Mouse (Mus musculus) stomach, embryonic 16.5 days (tissue): ENCODE measurements around the gene Fam131a. TPM values are rescaled to one million over a fixed set of nuclear protein-coding genes. Genes with fewer than 3 reads are reported as not detected.

ENCODE experiments used
- ATAC-seq: fragments of 200-750 bp; cut with Nextera tagmentation; 2 replicates; pipeline ENCODE4 v1.8.0; 2017; ENCODE audit warnings: moderate number of reproducible peaks, moderate TSS enrichment; ENCODE audit not compliant: insufficient read depth, low FRiP score
- H3K27ac ChIP-seq: fragments of 300-500 bp; sonication (generic); 2 replicates; pipeline ENCODE4 v1.5.1; 2014; ENCODE audit warnings: low read length
- H3K27me3 ChIP-seq: fragments of 300-500 bp; sonication (generic); 2 replicates; pipeline ENCODE4 v1.6.1; 2014; ENCODE audit warnings: low read length, control low read depth, mixed read lengths; ENCODE audit not compliant: control insufficient read depth, insufficient read depth
- H3K36me3 ChIP-seq: fragments of 300-500 bp; sonication (generic); 2 replicates; pipeline ENCODE4 v1.6.1; 2014; ENCODE audit warnings: low read length; ENCODE audit not compliant: control insufficient read depth, insufficient read depth
- H3K4me1 ChIP-seq: fragments of 300-500 bp; sonication (generic); 2 replicates; pipeline ENCODE4 v1.6.1; 2014; ENCODE audit warnings: low read length, control low read depth, mixed read lengths; ENCODE audit not compliant: control insufficient read depth, insufficient read depth
- H3K4me2 ChIP-seq: fragments of 300-500 bp; sonication (generic); 2 replicates; pipeline ENCODE4 v1.6.1; 2014; ENCODE audit warnings: low read depth, low read length, mixed read lengths
- H3K4me3 ChIP-seq: fragments of 300-500 bp; sonication (generic); replicated peaks from 2 replicates; pipeline ENCODE4 v1.5.1; 2014; ENCODE audit warnings: mild to moderate bottlenecking, low read length
- H3K9ac ChIP-seq: fragments of 300-500 bp; sonication (generic); 2 replicates; pipeline ENCODE4 v1.6.1; 2014; ENCODE audit warnings: low read length
- H3K9me3 ChIP-seq: fragments of 300-500 bp; sonication (generic); replicated peaks from 2 replicates; pipeline ENCODE4 v1.6.1; 2016; ENCODE audit warnings: low read length, control low read depth; ENCODE audit not compliant: control insufficient read depth
- WGBS: fragments of 180-500 bp; shearing (Covaris S2); extraction: QIAGEN DNeasy Blood & Tissue Kit; methylation state at CpG from one replicate; pipeline ENCODE4 v1.1.7; 2014; 5-methylcytosine and 5-hydroxymethylcytosine counted together
- polyA plus RNA-seq: library from polyadenylated mRNA; unstranded; fragments of >200 nt; fragmentation: Nextera tagmentation; extraction: Ambion mirVana; gene quantifications from 2 replicates; pipeline ENCODE4 v1.2.1, GENCODE M21; 2015

Fam131a gene
- polyA plus RNA-seq, 1 experiment from 2014 or later: 10.3 TPM

DNA sequence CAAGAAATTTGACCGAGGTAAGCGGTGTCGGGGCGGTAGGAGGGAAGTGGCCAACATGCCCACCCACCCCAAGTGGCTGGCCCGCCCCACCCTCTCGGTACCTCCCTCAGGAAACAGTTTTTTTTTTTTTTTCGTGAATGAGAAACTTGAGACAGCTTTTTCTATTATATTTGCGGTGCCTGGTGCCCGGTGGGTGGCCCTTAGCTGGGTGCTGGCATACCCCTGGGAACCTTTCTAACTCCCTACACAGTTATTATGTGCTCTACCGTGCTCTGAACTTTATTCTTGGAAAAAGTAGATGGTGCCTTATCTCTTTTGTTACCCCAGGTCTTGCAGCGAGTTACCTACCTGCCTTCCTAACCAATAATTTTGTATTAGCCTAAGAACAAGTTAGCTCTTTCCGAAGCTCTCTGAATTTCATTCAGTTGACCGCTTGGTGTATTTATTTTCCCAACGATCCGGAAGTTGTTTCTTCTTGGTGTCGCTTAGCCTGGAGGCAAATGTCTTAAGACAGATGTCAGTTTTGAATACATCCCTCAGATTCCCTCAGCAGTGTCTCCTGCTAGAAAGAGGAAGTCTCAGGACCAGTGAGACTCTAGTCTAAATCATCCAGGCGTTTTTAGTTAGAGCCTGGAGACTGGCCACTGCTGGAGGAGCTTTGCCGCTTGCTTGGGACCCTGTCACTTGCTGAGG is 25.1 kb downstream of the Fam131a start:
- H3K4me2 ChIP-seq: peak overlapping the region; percentile 67
- H3K4me1 ChIP-seq: peaks cover 26% of the 10 kb centered on the region
- WGBS: 1% methylated on average over 18 of the region's 18 CpGs
- no peaks in the 10 kb centered on the region for H3K27me3 ChIP-seq
- H3K9me3 ChIP-seq: no peaks in the 10 kb centered on the region
- H3K4me3 ChIP-seq: peak overlapping the region; percentile 70
- H3K36me3 ChIP-seq: no peaks in the 10 kb centered on the region
- peak overlapping the region; percentile 92 for H3K27ac ChIP-seq
- peak; percentile 14 for ATAC-seq
- H3K9ac ChIP-seq: peak overlapping the region; percentile 72

DNA sequence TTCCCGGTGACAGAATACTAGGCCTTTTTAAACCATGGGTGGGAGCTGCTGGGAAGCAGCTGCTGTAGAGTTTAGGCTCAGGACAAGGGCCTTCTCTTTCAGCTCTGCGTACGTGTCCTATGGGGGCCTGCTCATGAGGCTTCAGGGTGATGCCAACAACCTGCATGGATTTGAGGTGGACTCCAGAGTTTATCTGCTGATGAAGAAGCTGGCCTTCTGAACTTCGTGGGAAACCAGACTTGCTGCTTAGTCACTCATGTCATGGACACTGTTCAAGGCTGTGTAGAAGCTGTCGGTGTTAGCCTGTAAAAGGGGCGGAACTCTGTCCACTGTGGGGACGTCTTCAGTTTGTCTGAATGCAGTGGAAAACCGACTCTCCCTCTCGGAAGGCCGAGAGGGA is 28.8 kb downstream of the Fam131a start:
- ATAC-seq: no peak
- Histone ChIP-seq H3K36me3 (no peaks in the 10 kb centered on the region), H3K27me3 (no peaks in the 10 kb centered on the region), H3K27ac (no peak overlapping the region), H3K9ac (no peak overlapping the region), H3K9me3 (no peaks in the 10 kb centered on the region), H3K4me2 (no peak overlapping the region), H3K4me3 (no peak overlapping the region), H3K4me1 (peaks cover 4% of the 10 kb centered on the region; the same call in 1 of the 2 replicates)
- 79% methylated on average over 10 of the region's 10 CpGs for WGBS

DNA sequence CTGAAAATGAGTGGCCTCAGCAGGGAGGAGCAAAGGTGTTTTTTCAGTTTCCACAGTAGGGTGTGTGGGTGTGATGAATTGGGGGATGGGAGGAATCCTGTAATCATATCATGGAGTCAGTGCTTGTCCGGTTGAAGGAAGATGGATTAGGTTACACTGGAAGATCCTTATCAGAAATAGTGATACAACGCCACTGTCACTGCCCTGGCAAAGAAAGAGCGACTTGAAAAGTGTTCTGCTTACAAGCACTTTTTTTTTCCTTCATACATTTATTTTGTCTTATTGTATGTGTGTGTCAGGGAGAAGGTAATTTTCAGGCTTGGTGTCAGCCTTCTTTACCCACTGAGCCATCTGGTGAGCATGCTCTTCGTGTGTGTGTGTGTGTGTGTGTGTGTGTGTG is 29.7 kb downstream of the Fam131a start:
- peaks cover 4% of the 10 kb centered on the region; the same call in 1 of the 2 replicates for H3K4me1 ChIP-seq
- ATAC-seq: no peak
- 50% methylated on average over 4 of the region's 4 CpGs for WGBS
- no peaks in the 10 kb centered on the region for H3K9me3 ChIP-seq
- no peaks in the 10 kb centered on the region for H3K36me3 ChIP-seq
- no peak overlapping the region for H3K27ac ChIP-seq
- no peak overlapping the region for H3K4me2 ChIP-seq
- no peak overlapping the region for H3K4me3 ChIP-seq
- no peak overlapping the region for H3K9ac ChIP-seq
- H3K27me3 ChIP-seq: no peaks in the 10 kb centered on the region

DNA sequence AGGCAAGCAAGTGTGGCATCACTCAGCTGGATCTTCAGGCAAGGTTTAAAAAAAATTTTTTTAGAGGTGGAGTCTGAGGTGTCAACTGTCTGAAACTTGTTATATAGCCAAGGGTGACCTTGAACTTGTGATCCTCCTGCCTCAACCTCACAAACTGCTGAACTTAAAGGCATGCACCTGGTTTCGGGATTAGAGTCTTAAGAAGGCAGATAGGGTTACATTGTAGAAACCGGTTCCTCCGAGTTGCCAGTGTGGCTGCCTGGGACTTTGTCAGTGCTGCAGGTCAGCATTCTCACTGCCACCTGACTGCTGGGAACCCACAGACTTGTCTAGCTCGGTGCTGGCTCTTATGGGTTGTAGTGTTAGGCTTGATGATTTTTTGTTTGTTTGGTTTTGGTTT is 30.2 kb downstream of the Fam131a start:
- ATAC-seq: no peak
- H3K9me3 ChIP-seq: no peaks in the 10 kb centered on the region
- H3K36me3 ChIP-seq: no peaks in the 10 kb centered on the region
- H3K9ac ChIP-seq: no peak overlapping the region
- WGBS: 39% methylated on average over 4 of the region's 4 CpGs
- no peak overlapping the region for H3K27ac ChIP-seq
- no peak overlapping the region for H3K4me2 ChIP-seq
- no peak overlapping the region for H3K4me3 ChIP-seq
- H3K27me3 ChIP-seq: no peaks in the 10 kb centered on the region
- peaks cover 4% of the 10 kb centered on the region; the same call in 1 of the 2 replicates for H3K4me1 ChIP-seq

DNA sequence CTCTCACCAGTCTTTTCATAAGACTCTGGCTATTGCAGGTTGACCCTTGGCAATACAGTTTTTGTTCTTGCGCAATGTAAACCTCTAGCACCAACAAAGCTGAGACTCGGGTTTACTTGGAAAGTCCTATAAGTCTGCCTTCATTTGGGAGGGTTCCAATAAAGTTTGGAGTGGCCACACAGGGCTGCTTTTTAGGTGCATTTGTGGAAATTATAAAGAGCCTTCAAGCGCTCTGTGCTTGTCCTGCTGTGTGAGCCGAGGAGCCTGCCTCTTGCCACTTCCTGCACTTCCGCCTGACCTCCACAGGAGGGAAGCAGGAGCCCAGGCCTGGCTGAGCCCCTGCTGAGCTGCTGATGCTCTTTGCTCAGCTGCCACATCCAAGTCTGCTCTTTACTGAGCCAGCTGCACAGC is 31.3 kb downstream of the Fam131a start:
- no peaks in the 10 kb centered on the region for H3K27me3 ChIP-seq
- ATAC-seq: peak; percentile 82
- H3K27ac ChIP-seq: no peak overlapping the region
- H3K9ac ChIP-seq: no peak overlapping the region
- WGBS: 28% methylated on average over 5 of the region's 5 CpGs
- H3K4me3 ChIP-seq: no peak overlapping the region
- H3K9me3 ChIP-seq: no peaks in the 10 kb centered on the region
- H3K4me2 ChIP-seq: no peak overlapping the region
- H3K36me3 ChIP-seq: no peaks in the 10 kb centered on the region
- H3K4me1 ChIP-seq: no peaks in the 10 kb centered on the region

DNA sequence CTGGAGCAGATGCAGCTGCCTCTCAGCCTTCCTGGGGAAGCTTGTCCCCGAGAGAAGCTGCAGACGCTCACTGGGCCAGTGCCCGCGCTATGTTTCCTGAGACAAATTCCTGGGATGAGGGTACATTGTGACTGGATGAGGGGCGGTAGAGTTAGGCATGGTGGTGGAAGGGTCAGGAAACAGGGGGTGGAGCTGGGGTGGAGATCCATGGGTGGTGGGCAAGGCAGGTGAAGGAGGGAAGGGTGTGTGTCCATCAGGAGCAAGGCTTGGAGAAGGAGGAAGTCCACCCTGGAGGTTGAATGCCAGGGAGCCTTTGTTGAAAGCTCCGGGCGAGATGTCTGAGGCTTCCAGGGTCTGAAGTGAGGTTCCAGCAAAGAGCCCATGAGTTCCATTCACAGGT is 32.3 kb downstream of the Fam131a start:
- 81% methylated on average over 7 of the region's 7 CpGs for WGBS
- no peak for ATAC-seq
- Histone ChIP-seq H3K36me3 (no peaks in the 10 kb centered on the region), H3K4me3 (no peak overlapping the region), H3K9ac (no peak overlapping the region), H3K4me2 (no peak overlapping the region), H3K9me3 (no peaks in the 10 kb centered on the region), H3K27ac (no peak overlapping the region), H3K4me1 (0 out of 2 replicates have a peak, but pooled peaks cover 3% of the 10 kb centered on the region), H3K27me3 (no peaks in the 10 kb centered on the region)

DNA sequence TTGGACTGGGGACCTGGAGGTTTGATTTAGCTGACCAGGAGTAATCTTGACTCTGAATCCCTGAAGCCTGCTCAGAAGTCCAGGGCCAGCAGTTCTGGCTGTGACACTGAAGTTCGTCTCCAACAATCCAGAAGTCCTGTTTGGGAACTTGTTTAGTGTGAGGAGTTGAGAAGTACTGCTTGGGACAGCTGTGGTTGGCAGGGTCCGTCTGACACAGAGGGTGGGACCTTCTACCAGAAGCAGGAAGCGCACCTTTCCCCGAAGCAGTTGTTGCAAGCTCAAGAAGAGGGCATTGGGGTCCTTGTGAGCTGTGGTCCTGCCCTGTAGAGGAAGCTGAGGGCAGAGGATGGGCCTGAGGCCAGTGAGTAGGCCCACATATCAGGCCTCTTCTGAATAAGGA is 32.7 kb downstream of the Fam131a start:
- H3K9me3 ChIP-seq: no peaks in the 10 kb centered on the region
- WGBS: 85% methylated on average over 4 of the region's 4 CpGs
- 0 out of 2 replicates have a peak, but pooled peaks cover 4% of the 10 kb centered on the region for H3K4me1 ChIP-seq
- H3K27ac ChIP-seq: no peak overlapping the region
- H3K36me3 ChIP-seq: no peaks in the 10 kb centered on the region
- H3K4me3 ChIP-seq: no peak overlapping the region
- no peak overlapping the region for H3K9ac ChIP-seq
- H3K4me2 ChIP-seq: no peak overlapping the region
- no peak for ATAC-seq
- no peaks in the 10 kb centered on the region for H3K27me3 ChIP-seq

DNA sequence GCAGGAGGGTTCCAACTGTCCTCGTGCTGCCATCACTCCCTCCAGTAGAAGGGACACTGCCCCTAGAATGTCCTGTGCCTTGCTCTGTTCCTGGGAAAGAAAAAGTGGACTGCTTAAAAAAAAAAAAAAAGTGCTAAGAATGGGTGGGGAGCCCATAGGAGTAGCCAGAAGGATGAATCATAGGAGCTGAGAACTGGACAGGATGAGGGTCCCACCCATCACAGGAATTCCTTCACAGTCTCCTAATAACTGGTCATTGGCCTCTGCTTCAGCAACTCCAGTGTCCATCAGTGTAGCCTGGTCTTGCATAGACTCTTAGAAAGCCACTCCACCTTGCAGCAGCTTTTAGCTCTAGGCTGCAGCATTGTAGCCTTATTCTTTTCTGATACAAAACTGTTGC is 33.3 kb downstream of the Fam131a start:
- no peak overlapping the region for H3K4me3 ChIP-seq
- no peak overlapping the region for H3K27ac ChIP-seq
- H3K4me2 ChIP-seq: no peak overlapping the region
- no peaks in the 10 kb centered on the region for H3K27me3 ChIP-seq
- H3K36me3 ChIP-seq: no peaks in the 10 kb centered on the region
- H3K9me3 ChIP-seq: no peaks in the 10 kb centered on the region
- H3K4me1 ChIP-seq: 0 out of 2 replicates have a peak, but pooled peaks cover 4% of the 10 kb centered on the region
- 56% methylated on average over 1 of the region's 1 CpGs for WGBS
- no peak overlapping the region for H3K9ac ChIP-seq
- no peak for ATAC-seq

DNA sequence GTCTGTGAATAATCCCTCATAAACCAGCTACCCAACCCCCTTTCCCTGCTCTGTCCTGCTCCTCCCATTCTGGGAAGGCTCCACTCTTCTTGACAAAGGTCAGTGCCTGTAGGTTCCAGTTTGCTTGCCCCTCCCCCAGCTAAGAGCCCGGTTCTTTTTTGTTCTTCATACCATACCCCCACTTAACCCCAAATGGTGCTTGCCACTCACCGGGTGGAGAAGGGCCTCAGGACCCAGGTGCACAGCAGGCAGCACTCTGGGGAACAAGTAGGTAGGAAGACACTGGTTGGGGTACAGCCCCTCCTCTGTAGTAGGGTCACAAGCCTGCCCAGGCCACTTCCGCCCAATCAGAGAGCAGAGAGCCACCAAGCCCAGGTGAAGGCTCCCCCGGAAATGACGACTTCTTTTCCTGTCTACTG is 37.3 kb downstream of the Fam131a start:
- WGBS: 33% methylated on average over 5 of the region's 5 CpGs
- Histone ChIP-seq H3K9me3 (no peaks in the 10 kb centered on the region), H3K36me3 (no peaks in the 10 kb centered on the region), H3K4me1 (peaks cover 16% of the 10 kb centered on the region), H3K4me3 (no peak overlapping the region), H3K4me2 (no peak overlapping the region), H3K27me3 (peaks cover 14% of the 10 kb centered on the region), H3K27ac (no peak overlapping the region), H3K9ac (no peak overlapping the region)
- ATAC-seq: no peak
